Mouse (Mus musculus) midbrain, embryonic 11.5 days (tissue): ENCODE results near the gene Klhdc2. TPM values are rescaled to one million over a fixed set of nuclear protein-coding genes. Genes with fewer than 3 reads are reported as not detected.

Experiments used
- ATAC-seq: fragments of 200-750 bp; cut with Nextera tagmentation; 2 replicates; pipeline ENCODE4 v1.8.0; 2017; ENCODE audit warnings: moderate TSS enrichment, moderate library complexity; ENCODE audit not compliant: low FRiP score
- DNase-seq: peaks from one replicate; pipeline ENCODE4 v3.0.0; 2015; ENCODE audit warnings: low spot score; ENCODE audit errors: missing footprints
- H3K27ac ChIP-seq: fragments of 300-500 bp; sonication (generic); 2 replicates; pipeline ENCODE4 v1.5.1; 2014; ENCODE audit warnings: low read depth, low read length
- H3K27me3 ChIP-seq: fragments of 300-500 bp; sonication (generic); 2 replicates; pipeline ENCODE4 v1.6.1; 2014; ENCODE audit warnings: mild to moderate bottlenecking, low read length, moderate library complexity, mixed read lengths; ENCODE audit not compliant: control insufficient read depth, insufficient read depth
- H3K36me3 ChIP-seq: fragments of 300-500 bp; sonication (generic); 2 replicates; pipeline ENCODE4 v1.6.1; 2014; ENCODE audit warnings: mild to moderate bottlenecking, low read length, moderate library complexity, mixed read lengths; ENCODE audit not compliant: control insufficient read depth, insufficient read depth
- H3K4me1 ChIP-seq: fragments of 300-500 bp; sonication (generic); 2 replicates; pipeline ENCODE4 v1.6.1; 2014; ENCODE audit warnings: low read length; ENCODE audit not compliant: control insufficient read depth, insufficient read depth
- H3K4me2 ChIP-seq: fragments of 300-500 bp; sonication (generic); 2 replicates; pipeline ENCODE4 v1.6.1; 2014; ENCODE audit warnings: mild to moderate bottlenecking, moderate library complexity
- H3K4me3 ChIP-seq: fragments of 300-500 bp; sonication (generic); 2 replicates; pipeline ENCODE4 v1.5.1; 2014; ENCODE audit warnings: low read depth, low read length
- H3K9ac ChIP-seq: fragments of 300-500 bp; sonication (generic); 2 replicates; pipeline ENCODE4 v1.6.1; 2014; ENCODE audit warnings: low read length
- H3K9me3 ChIP-seq: fragments of 300-500 bp; sonication (generic); 2 replicates; pipeline ENCODE4 v1.6.1; 2016; ENCODE audit warnings: low read length; ENCODE audit not compliant: control insufficient read depth
- WGBS: fragments of 180-500 bp; shearing (Covaris S2); extraction: QIAGEN DNeasy Blood & Tissue Kit; methylation state at CpG from one replicate; pipeline ENCODE4 v1.1.7; 2014; 5-methylcytosine and 5-hydroxymethylcytosine counted together
- polyA plus RNA-seq: library from polyadenylated mRNA; unstranded; fragments of >200 nt; fragmentation: Nextera tagmentation; extraction: Ambion mirVana; gene quantifications from 2 replicates; pipeline ENCODE4 v1.2.1, GENCODE M21; 2014

Klhdc2 gene
- 272 and 275 TPM in 2 replicates for polyA plus RNA-seq

DNA sequence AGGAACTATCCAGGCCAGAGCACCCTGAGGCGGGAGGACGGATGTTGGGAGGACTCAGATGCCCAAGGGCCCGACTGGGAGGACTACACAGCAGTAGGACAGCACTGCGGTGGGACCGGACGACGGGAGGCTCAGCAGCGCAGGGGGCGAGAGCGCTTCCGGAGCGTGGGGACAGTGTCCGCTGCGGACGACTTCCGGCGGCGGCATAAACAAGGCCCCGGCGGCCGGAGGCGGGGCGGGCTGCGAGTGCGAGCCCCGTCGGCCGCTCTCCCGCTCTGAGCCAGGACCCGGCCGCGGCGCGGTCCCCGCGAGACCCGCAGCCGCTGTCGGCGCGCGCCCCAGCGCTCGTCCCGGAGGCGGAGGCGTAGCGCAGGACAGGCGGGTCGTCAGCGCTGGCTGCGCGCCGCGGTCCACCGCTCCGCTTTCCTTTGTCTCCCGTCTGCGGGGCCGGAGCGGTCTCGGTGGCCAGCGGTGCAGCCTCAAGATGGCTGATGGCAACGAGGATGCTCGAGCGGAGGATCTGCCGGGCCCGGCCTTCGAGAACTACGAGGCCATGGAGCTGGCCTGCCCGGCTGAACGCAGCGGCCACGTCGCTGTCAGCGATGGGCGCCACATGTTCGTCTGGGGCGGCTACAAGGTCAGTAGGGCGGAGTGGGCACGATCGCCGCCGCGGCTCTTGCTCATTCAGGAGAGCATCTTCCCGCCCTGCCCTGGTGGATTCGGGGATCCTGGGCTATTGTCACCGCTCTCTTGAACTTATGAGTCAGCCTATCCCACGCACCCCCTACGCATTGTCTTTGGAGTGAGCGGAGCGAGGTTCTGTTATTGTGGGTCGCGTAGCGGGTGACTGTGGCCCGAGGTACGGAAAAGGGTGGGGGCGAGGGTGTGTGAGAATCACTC lies at the start of gene Klhdc2:
Gene Klhdc2 (plus strand): TSS at position 171 of the 900 bp plus-strand sequence.
- Histone ChIP-seq H3K9me3 (no peaks in the 10 kb centered on the region), H3K27ac (peak within 1 kb of the TSS; percentile 95), H3K9ac (peak within 1 kb of the TSS; percentile 99), H3K4me3 (peak within 1 kb of the TSS; percentile 97), H3K4me2 (peak within 1 kb of the TSS; percentile 79), H3K27me3 (no peaks in the 10 kb centered on the region), H3K36me3 (peaks cover 5% of the 10 kb centered on the region), H3K4me1 (peaks cover 13% of the 10 kb centered on the region; the same call in 1 of the 2 replicates)
- DNase-seq: peak; percentile 98
- ATAC-seq: peak; percentile 98
- under 1% methylated on average over 86 of the region's 98 CpGs for WGBS

DNA sequence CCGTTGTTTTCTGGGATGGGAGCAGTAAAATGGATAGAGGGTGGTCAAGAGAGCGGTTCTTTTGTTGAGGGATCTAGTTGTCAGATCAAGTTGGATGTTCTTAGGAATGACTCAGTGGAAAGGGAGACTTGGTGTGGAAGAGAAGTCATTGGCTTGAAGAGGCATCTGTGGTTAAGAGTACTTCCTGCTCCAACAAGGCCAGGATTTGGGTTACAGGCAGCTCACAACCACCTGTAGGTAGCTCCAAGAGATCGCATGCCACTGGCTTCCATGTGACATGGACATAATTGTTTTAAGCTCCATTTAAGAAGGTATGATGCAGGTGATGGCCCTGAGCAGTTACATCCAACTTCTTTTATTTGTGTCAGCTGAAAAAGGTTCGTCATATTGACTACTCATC lies 46.7 kb upstream of the Klhdc2 start:
- Histone ChIP-seq H3K27me3 (no peaks in the 10 kb centered on the region), H3K9me3 (no peaks in the 10 kb centered on the region), H3K4me1 (no peaks in the 10 kb centered on the region), H3K36me3 (no peaks in the 10 kb centered on the region), H3K4me2 (no peak overlapping the region), H3K27ac (no peak overlapping the region), H3K9ac (no peak overlapping the region), H3K4me3 (no peak overlapping the region)
- 88% methylated on average over 4 of the region's 4 CpGs for WGBS
- DNase-seq: peak; percentile 61
- ATAC-seq: no peak

DNA sequence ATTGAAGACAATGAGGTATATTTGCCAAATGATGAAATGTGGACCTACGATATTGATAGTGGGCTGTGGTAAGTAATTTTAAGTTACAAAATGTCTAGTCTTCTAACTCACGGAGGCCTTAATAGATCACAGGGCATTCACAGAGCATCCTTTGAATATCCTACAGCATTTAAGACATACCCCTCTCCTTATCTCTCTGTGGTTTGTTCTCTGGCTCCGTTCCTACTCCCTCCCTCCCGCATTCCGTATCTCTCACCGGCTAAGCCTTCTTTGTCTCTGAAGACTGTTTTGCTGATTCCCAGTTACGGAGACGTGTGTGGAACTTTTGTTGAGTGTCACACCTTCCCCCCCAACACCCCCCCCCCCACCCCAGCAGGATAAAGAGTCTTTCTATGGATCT lies 45.7 kb upstream of the Klhdc2 start:
- ATAC-seq: no peak
- Histone ChIP-seq H3K9ac (no peak overlapping the region), H3K27me3 (no peaks in the 10 kb centered on the region), H3K4me1 (no peaks in the 10 kb centered on the region), H3K36me3 (no peaks in the 10 kb centered on the region), H3K27ac (no peak overlapping the region), H3K4me3 (no peak overlapping the region), H3K4me2 (no peak overlapping the region), H3K9me3 (no peaks in the 10 kb centered on the region)
- DNase-seq: no peak
- 80% methylated on average over 8 of the region's 8 CpGs for WGBS

DNA sequence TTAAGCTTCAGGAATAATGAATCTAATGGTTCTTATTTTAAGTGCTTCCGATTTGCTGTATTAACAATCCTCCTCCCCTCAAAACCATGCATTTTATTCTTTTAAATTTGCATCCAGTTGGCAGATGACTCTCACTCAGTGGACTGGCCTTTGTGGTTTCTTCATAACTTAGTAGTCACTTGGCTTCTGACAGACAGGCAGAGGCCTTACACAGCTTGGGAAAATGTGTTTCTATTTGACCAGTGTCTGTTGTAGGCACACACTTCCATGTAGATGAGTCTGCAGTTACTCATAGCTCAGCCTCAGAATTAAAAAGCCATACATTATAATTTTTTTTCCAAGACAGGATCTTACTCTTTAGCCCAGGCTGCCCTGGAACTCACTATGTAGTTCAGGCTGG lies 42.7 kb upstream of the Klhdc2 start:
- no peak for ATAC-seq
- H3K4me2 ChIP-seq: no peak overlapping the region
- no peak for DNase-seq
- no peak overlapping the region for H3K9ac ChIP-seq
- no peak overlapping the region for H3K4me3 ChIP-seq
- H3K9me3 ChIP-seq: no peaks in the 10 kb centered on the region
- H3K4me1 ChIP-seq: no peaks in the 10 kb centered on the region; the same call in 1 of the 2 replicates
- WGBS: 97% methylated on average over 1 of the region's 1 CpGs
- no peaks in the 10 kb centered on the region for H3K36me3 ChIP-seq
- H3K27ac ChIP-seq: no peak overlapping the region
- no peaks in the 10 kb centered on the region for H3K27me3 ChIP-seq

DNA sequence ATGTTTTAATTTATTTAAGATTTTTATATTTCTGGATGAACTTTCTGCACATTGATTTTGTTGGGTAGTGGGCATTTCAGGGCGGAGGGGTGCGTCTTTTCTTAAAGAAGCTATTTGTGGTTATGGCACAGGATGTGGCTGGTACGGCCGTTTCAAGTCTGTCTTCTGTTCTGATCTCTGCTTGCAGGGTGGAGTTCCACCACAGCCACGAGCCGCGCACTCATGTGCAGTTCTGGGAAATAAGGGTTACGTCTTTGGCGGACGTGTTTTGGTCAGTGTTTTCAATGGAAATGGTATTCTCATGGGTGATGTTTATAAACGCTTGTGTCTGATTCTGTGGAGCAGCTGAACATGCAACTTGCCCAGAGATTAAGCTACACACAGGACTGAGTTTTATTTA lies 38.6 kb upstream of the Klhdc2 start:
- no peak overlapping the region for H3K4me2 ChIP-seq
- 86% methylated on average over 11 of the region's 11 CpGs for WGBS
- H3K27ac ChIP-seq: no peak overlapping the region
- H3K4me1 ChIP-seq: no peaks in the 10 kb centered on the region; the same call in 1 of the 2 replicates
- no peak overlapping the region for H3K9ac ChIP-seq
- no peaks in the 10 kb centered on the region for H3K9me3 ChIP-seq
- H3K4me3 ChIP-seq: no peak overlapping the region
- no peak for DNase-seq
- ATAC-seq: no peak
- no peaks in the 10 kb centered on the region for H3K27me3 ChIP-seq
- no peaks in the 10 kb centered on the region for H3K36me3 ChIP-seq

DNA sequence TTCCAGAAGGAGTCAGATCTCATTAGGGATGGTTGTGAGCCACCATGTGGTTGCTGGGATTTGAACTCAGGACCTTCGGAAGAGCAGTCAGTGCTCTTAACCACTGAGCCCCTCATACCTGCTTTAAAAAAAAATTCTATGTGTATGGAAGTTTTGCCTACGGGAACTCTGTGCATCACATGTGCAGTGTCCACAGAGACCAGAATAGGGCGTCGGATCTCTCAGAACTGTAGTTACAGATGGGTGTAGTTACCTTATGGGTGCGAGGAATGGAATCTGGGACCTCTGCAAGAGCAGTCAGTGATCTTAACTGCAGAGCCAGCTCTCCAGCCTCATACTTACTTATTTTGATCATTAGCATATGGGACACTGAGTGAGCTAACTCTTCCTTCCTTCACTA lies 34.2 kb upstream of the Klhdc2 start:
- Histone ChIP-seq H3K27me3 (no peaks in the 10 kb centered on the region), H3K9ac (no peak overlapping the region), H3K36me3 (no peaks in the 10 kb centered on the region), H3K4me1 (no peaks in the 10 kb centered on the region; the same call in 1 of the 2 replicates), H3K27ac (no peak overlapping the region), H3K4me2 (no peak overlapping the region), H3K4me3 (no peak overlapping the region), H3K9me3 (no peaks in the 10 kb centered on the region)
- peak; percentile 81 for DNase-seq
- WGBS: 92% methylated on average over 5 of the region's 5 CpGs
- no peak for ATAC-seq

DNA sequence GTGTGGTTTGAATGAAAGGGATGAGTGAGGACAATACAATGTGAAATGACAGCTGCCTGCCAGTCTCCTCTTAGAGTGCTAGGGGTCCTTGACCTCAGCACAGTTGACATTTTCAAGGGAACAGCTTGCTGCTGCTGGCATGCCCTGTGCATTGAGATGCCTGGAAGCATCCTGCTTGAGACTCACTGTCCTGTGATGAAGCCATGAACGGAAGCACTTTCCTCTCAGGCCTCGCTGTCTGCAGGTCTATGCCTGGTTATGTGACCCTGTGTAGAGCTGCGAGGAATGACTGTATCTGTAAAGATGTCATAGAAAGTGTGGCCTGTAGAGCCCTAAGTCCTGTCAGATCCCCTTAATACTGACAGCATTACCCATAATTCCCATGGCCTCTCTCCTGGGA lies 31.4 kb upstream of the Klhdc2 start:
- Histone ChIP-seq H3K4me2 (no peak overlapping the region), H3K9ac (no peak overlapping the region), H3K27me3 (no peaks in the 10 kb centered on the region), H3K4me3 (no peak overlapping the region), H3K36me3 (no peaks in the 10 kb centered on the region), H3K27ac (no peak overlapping the region), H3K4me1 (no peaks in the 10 kb centered on the region), H3K9me3 (no peaks in the 10 kb centered on the region)
- ATAC-seq: no peak
- 90% methylated on average over 3 of the region's 3 CpGs for WGBS
- peak; percentile 72 for DNase-seq

DNA sequence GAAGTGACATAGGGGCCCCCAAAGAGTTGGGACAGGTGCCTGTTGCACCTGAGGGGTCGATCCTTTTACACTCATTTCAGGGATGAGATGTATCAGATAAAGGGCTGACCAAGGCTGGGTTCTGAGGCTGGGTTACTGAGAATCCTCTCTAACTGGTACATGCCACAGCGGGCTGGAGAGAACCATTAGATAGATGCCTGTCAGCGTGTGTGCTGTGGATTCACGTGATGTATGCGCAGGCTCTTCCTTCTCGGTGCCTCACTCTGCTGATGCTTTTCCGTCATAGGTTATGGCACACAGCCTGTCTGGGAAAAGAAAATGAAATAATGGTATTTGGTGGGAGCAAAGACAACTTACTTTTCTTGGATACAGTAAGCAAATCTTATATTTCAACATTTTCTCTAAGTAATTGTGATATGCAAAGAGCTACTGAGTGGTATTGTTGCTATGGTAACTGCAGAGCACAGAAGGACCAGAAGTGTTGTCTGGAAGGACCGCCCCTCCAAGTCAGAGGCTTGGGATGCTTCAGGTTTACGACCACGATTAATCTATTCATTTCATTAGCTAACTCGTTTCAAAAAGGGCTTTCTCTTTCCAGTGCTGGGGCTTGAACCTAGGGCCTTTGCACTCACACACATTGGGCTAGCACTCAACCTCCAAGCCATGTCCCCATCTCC lies 28.4 kb upstream of the Klhdc2 start:
- DNase-seq (no peak), ATAC-seq (no peak)
- WGBS: 73% methylated on average over 11 of the region's 11 CpGs
- H3K4me3 ChIP-seq: no peak overlapping the region
- H3K4me1 ChIP-seq: no peaks in the 10 kb centered on the region
- H3K27ac ChIP-seq: no peak overlapping the region
- H3K4me2 ChIP-seq: no peak overlapping the region
- H3K9me3 ChIP-seq: no peaks in the 10 kb centered on the region
- H3K36me3 ChIP-seq: no peaks in the 10 kb centered on the region
- no peaks in the 10 kb centered on the region for H3K27me3 ChIP-seq
- H3K9ac ChIP-seq: no peak overlapping the region

DNA sequence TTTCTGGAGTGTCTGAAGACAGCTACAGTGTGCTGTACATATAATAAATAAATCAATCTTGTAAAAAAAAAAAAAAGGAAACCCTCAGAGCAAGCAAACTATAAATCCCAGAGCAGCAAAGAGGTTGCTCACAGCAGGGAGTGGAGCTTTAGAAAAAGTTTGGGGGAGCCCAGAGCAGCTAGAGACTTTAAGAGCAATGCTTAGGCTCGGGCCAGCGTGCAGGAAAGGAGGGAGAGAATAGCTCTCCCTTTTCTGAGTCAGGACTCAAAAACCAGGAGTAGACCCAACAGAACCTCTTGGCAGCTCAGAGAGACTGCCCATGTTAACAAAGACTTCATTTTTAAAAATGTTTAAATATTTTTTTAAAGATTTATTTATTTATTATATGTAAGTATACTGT lies 27.5 kb upstream of the Klhdc2 start:
- no peaks in the 10 kb centered on the region for H3K27me3 ChIP-seq
- H3K4me1 ChIP-seq: no peaks in the 10 kb centered on the region
- no peaks in the 10 kb centered on the region for H3K36me3 ChIP-seq
- DNase-seq (peak; percentile 51), ATAC-seq (no peak)
- WGBS: 67% methylated on average over 2 of the region's 2 CpGs
- H3K9me3 ChIP-seq: no peaks in the 10 kb centered on the region
- no peak overlapping the region for H3K4me3 ChIP-seq
- H3K27ac ChIP-seq: no peak overlapping the region
- H3K9ac ChIP-seq: no peak overlapping the region
- H3K4me2 ChIP-seq: no peak overlapping the region
